Mouse (Mus musculus): ENCODE data around the gene Vmn1r27. TPM values are rescaled to one million over a fixed set of nuclear protein-coding genes. Genes with fewer than 3 reads are reported as not detected.

The Vmn1r27 gene
- not detected in 2 replicates for total RNA-seq (2021)
- long read RNA-seq, experiment 1 = 0 reads
- long read RNA-seq, experiment 2 = 0 reads

GRCm38 (mm10) chr6:58218721-58219120, at the start of gene Vmn1r27:
Gene Vmn1r27, minus strand, starts transcription at chr6:58218821.
- DNase-seq = no peak

GRCm38 (mm10) chr6:58261737-58262136, 43.1 kb upstream of the Vmn1r27 start, which contains the start of gene Vmn1r28:
Gene Vmn1r28, plus strand, starts transcription at chr6:58262037.
- DNase-seq = no peak

GRCm38 (mm10) chr6:58216119-58216518, 2.5 kb downstream of the Vmn1r27 start:
- no peak for DNase-seq

Other genes with a start within 250 kb of the Vmn1r27 start
- not detected in 2 replicates for gene Vmn1r25, start 238.0 kb downstream of the Vmn1r27 start, total RNA-seq (2021)
- gene Vmn1r26, start 203.7 kb downstream of the Vmn1r27 start, total RNA-seq (2021) = not detected in 2 replicates
- not detected in 2 replicates for gene Vmn1r28, start 43.2 kb upstream of the Vmn1r27 start, total RNA-seq (2021)
- not detected in 2 replicates for gene Vmn1r29, start 82.7 kb upstream of the Vmn1r27 start, total RNA-seq (2021)
- not detected in 2 replicates for gene Vmn1r30, start 224.6 kb upstream of the Vmn1r27 start, total RNA-seq (2021)